Mouse (Mus musculus) thymus, postnatal 25 days (tissue): Measurements from ENCODE around the gene Serpinf2.
"Not testable (repeated sequence)": the region's sequence is repeated elsewhere in the genome, so short reads cannot be mapped to it uniquely, and the experiment has no call there.

ENCODE experiments used
- DNase-seq: peaks from one replicate; pipeline ENCODE4 v3.0.0; 2022

The Serpinf2 gene

GRCm38 (mm10) chr11:75459141-75459711, 19.8 kb upstream of the Serpinf2 start:
- peak; percentile 14 for DNase-seq

GRCm38 (mm10) chr11:75458628-75459041, 19.2 kb upstream of the Serpinf2 start:
- peak; percentile 33 for DNase-seq

GRCm38 (mm10) chr11:75458169-75458568, 18.8 kb upstream of the Serpinf2 start:
- DNase-seq = peak; percentile 70

- peak; percentile 26 for DNase-seq
These were observed 17.1 kb upstream of the Serpinf2 start for GRCm38 (mm10) chr11:75456440-75456871.

GRCm38 (mm10) chr11:75455971-75456370, 16.6 kb upstream of the Serpinf2 start:
- DNase-seq = not testable (repeated sequence)

GRCm38 (mm10) chr11:75455041-75455736, 15.8 kb upstream of the Serpinf2 start:
- DNase-seq = peak; percentile 26

GRCm38 (mm10) chr11:75453991-75454930, 14.9 kb upstream of the Serpinf2 start, which contains the start of gene Wdr81:
TSS of gene Wdr81 (minus strand) at chr11:75454717.
- DNase-seq = peak; percentile 86

GRCm38 (mm10) chr11:75452812-75453557, 13.6 kb upstream of the Serpinf2 start:
- no peak for DNase-seq

- DNase-seq = no peak
These were observed 12.7 kb upstream of the Serpinf2 start for GRCm38 (mm10) chr11:75452081-75452480.

GRCm38 (mm10) chr11:75450936-75451335, 11.5 kb upstream of the Serpinf2 start:
- DNase-seq = no peak

- DNase-seq = no peak
These were observed 11.0 kb upstream of the Serpinf2 start for GRCm38 (mm10) chr11:75450304-75450908.

GRCm38 (mm10) chr11:75449695-75450094, 10.3 kb upstream of the Serpinf2 start:
- no peak for DNase-seq

GRCm38 (mm10) chr11:75448575-75448974, 9.2 kb upstream of the Serpinf2 start:
- DNase-seq = no peak

GRCm38 (mm10) chr11:75443711-75444110, 4.3 kb upstream of the Serpinf2 start:
- no peak for DNase-seq

- DNase-seq = no peak
These were observed 2.2 kb upstream of the Serpinf2 start for GRCm38 (mm10) chr11:75441601-75442000.

GRCm38 (mm10) chr11:75441034-75441433, 1.6 kb upstream of the Serpinf2 start:
- DNase-seq = no peak

GRCm38 (mm10) chr11:75439951-75440350, 560 bp upstream of the Serpinf2 start:
- DNase-seq = no peak

- DNase-seq = no peak
These were observed 587 bp downstream of the Serpinf2 start for GRCm38 (mm10) chr11:75438804-75439203.

- DNase-seq = no peak
These were observed 1.2 kb downstream of the Serpinf2 start for GRCm38 (mm10) chr11:75438194-75438593.

GRCm38 (mm10) chr11:75434138-75434537, 5.3 kb downstream of the Serpinf2 start:
- DNase-seq = no peak

GRCm38 (mm10) chr11:75431307-75431706, 8.1 kb downstream of the Serpinf2 start:
- no peak for DNase-seq
